Mouse (Mus musculus): ENCODE measurements around the gene Daw1. TPM values are rescaled to one million over a fixed set of nuclear protein-coding genes. Genes with fewer than 3 reads are reported as not detected.

Gene Daw1
- polyA plus RNA-seq (2016; fragmentation: Nextera tagmentation; extraction: Ambion mirVana), result not detected in 2 replicates

DNA sequence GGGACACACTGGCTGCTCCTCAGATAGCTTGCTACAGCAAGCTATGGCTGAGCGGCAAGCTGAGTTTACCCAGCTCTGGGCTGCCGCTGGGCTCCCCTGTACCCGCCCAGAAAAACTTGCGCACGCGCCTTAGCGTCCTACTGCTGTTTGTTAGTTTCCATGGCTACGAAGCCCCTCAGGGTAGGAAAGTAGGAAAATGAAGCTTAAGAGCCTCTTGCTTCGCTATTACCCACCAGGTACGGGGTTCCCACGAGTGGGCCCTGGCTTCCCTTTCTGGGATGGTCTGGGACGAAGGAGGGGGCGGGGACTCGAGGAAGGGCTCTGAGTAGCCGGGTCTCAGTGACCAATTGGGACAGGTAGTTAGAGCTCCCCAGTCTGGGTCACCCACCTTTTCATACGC, at the start of gene Daw1:
Daw1 (plus strand) TSS at position 150 of the 400 bp plus-strand sequence.
- Histone ChIP-seq H3K27ac (peak within 1 kb of the TSS; percentile 12; the same call in 1 of the 2 replicates), H3K4me3 (replicated peaks) (peak within 1 kb of the TSS; percentile 48), H3K9me3 (no peaks in the 10 kb centered on the region), H3K4me2 (peak within 1 kb of the TSS; percentile 65), H3K27me3 (no peaks in the 10 kb centered on the region; the same call in 1 of the 2 replicates), H3K9ac (replicated peaks) (peak within 1 kb of the TSS; percentile 53; the same call in 1 of the 2 replicates), H3K36me3 (no peaks in the 10 kb centered on the region), H3K4me1 (replicated peaks) (no peaks in the 10 kb centered on the region)
- WGBS, result 1% methylated on average over 16 of the region's 16 CpGs
- ATAC-seq (ENCODE audit: insufficient number of reproducible peaks, insufficient read depth, low FRiP score, low TSS enrichment, low read depth), result peak; percentile 96

DNA sequence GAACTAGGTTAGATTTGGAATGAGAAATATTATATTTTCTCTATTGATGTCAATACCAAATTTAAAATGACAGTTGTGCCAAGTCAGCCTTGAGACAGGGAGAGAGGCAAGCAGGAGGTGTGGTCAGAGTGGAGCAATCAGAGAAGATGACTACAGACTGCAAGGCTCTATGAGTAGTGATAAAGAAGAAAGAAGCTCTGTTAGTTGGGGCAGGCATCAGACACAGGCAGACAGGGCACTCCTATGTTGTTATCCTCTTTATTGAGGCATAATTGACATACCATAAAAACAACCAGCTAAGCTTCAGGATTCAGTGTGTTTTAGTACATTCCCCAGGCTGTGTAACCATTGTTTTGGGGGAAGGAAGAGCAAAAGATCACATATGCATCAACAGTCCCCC, 48.6 kb upstream of the Daw1 start:
- Histone ChIP-seq H3K9ac (replicated peaks) (no peak overlapping the region), H3K4me3 (replicated peaks) (no peak overlapping the region), H3K27me3 (no peaks in the 10 kb centered on the region), H3K9me3 (no peaks in the 10 kb centered on the region), H3K27ac (no peak overlapping the region), H3K4me2 (no peak overlapping the region), H3K36me3 (no peaks in the 10 kb centered on the region), H3K4me1 (replicated peaks) (no peaks in the 10 kb centered on the region)
- ATAC-seq (ENCODE audit: insufficient number of reproducible peaks, insufficient read depth, low FRiP score, low TSS enrichment, low read depth), result no peak

DNA sequence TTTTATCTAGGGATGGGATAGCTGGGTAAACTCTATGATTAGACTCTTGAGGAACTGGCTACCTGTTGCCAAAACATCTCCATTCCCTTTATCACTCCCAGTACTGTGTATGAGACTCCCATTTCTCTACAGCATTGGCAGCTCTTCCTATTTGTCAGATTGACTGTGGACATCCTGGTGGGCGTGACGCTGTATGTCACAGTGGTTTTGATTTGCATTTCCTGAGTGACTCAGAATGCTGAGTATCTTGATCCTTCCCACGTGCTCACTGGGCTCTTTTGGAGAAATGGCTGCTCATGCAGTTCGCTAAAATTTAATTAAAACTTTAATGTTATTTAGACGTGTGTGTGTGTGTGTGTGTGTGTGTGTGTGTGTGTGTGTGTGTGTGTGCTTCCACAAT, 47.8 kb upstream of the Daw1 start:
- no peaks in the 10 kb centered on the region for H3K27me3 ChIP-seq
- no peaks in the 10 kb centered on the region for H3K36me3 ChIP-seq
- no peak for ATAC-seq (ENCODE audit: insufficient number of reproducible peaks, insufficient read depth, low FRiP score, low TSS enrichment, low read depth)
- no peak overlapping the region for H3K9ac ChIP-seq (replicated peaks)
- no peak overlapping the region for H3K4me2 ChIP-seq
- 72% methylated on average over 5 of the region's 5 CpGs for WGBS
- no peak overlapping the region for H3K4me3 ChIP-seq (replicated peaks)
- no peak overlapping the region for H3K27ac ChIP-seq
- H3K9me3 ChIP-seq, result no peaks in the 10 kb centered on the region
- no peaks in the 10 kb centered on the region for H3K4me1 ChIP-seq (replicated peaks)

DNA sequence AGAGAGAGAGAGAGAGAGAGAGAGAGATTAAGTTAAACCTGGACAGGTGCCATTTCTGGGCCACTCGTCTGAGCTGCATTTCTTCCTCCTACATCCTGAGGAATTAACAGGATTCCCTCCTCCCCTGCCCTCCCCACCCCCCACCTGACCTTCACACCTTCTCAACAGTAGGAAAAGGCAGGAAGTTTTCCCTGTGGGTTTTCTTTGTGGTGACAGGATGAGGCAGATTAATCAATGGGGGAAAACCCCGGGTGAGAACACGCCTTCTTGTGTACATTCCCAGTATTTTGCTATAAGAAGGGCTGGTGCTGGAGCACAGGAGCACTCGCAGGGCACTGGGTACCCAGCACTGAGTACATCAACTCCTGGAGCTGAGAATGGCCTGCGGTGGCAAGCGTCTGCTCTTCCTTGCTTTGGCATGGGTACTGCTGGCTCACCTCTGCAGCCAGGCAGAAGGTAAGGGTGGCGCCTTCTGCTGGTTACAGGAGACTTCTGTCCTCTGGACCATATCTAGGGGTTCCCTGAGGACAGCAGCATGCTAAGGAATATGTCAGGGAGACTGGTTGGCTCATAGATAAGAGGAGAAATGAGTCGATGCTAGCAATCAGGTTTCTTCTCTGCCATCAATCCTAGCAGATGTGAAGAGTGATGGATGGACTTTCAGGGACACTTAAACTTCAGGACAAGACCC, 43.0 kb upstream of the Daw1 start, which contains the start of gene Ccl20:
Ccl20 (plus strand) TSS at position 320 of the 691 bp plus-strand sequence.
- WGBS, result 31% methylated on average over 8 of the region's 8 CpGs
- Histone ChIP-seq H3K4me2 (no peak within 1 kb of the TSS), H3K4me3 (replicated peaks) (no peak within 1 kb of the TSS), H3K4me1 (replicated peaks) (no peaks in the 10 kb centered on the region), H3K27ac (no peak within 1 kb of the TSS), H3K27me3 (no peaks in the 10 kb centered on the region), H3K9me3 (no peaks in the 10 kb centered on the region), H3K9ac (replicated peaks) (no peak within 1 kb of the TSS), H3K36me3 (no peaks in the 10 kb centered on the region)
- no peak for ATAC-seq (ENCODE audit: insufficient number of reproducible peaks, insufficient read depth, low FRiP score, low TSS enrichment, low read depth)

DNA sequence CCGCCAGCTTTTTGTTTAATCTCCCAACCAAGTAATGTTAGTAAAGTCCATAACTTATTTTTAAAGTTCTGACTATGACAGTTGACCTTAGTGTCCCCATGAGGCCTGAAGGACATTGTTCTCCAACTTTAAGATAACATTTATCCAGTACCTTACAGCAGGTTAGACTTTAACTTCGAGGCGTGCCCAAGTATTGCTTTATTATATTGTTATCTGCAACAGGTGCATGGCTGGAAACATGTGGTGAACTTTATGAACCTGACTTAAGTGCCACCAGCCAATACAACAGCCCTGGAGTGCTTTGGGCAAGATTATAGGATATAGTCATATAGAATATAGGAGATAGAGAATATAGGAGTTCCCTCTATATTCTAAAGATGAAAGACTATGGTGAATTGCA, 42.3 kb upstream of the Daw1 start:
- Histone ChIP-seq H3K27me3 (no peaks in the 10 kb centered on the region), H3K4me1 (replicated peaks) (no peaks in the 10 kb centered on the region), H3K27ac (no peak overlapping the region)

DNA sequence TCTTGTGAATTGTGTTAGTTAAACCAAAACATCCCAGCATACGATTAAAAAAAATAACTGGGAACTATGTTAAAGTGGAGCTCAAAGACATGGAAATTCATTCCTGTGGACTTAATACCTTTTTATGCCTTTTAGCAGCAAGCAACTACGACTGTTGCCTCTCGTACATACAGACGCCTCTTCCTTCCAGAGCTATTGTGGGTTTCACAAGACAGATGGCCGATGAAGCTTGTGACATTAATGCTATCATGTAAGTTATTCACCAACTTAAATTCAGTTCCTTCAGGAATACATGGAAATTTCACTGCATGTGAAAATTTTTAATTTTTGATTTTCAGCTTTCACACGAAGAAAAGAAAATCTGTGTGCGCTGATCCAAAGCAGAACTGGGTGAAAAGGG, 41.9 kb upstream of the Daw1 start:
- H3K9me3 ChIP-seq, result no peaks in the 10 kb centered on the region
- no peaks in the 10 kb centered on the region for H3K27me3 ChIP-seq
- H3K4me3 ChIP-seq (replicated peaks), result no peak overlapping the region
- H3K36me3 ChIP-seq, result no peaks in the 10 kb centered on the region
- H3K9ac ChIP-seq (replicated peaks), result no peak overlapping the region
- no peak for ATAC-seq (ENCODE audit: insufficient number of reproducible peaks, insufficient read depth, low FRiP score, low TSS enrichment, low read depth)
- no peak overlapping the region for H3K4me2 ChIP-seq
- H3K4me1 ChIP-seq (replicated peaks), result no peaks in the 10 kb centered on the region
- 88% methylated on average over 7 of the region's 7 CpGs for WGBS
- H3K27ac ChIP-seq, result no peak overlapping the region

More for the DNA sequence above, 42.3 kb upstream of the Daw1 start:
- Histone ChIP-seq H3K9me3 (no peaks in the 10 kb centered on the region), H3K4me2 (no peak overlapping the region), H3K36me3 (no peaks in the 10 kb centered on the region), H3K4me3 (replicated peaks) (no peak overlapping the region), H3K9ac (replicated peaks) (no peak overlapping the region)
- ATAC-seq (ENCODE audit: insufficient number of reproducible peaks, insufficient read depth, low FRiP score, low TSS enrichment, low read depth), result no peak
- WGBS, result 91% methylated on average over 3 of the region's 3 CpGs

DNA sequence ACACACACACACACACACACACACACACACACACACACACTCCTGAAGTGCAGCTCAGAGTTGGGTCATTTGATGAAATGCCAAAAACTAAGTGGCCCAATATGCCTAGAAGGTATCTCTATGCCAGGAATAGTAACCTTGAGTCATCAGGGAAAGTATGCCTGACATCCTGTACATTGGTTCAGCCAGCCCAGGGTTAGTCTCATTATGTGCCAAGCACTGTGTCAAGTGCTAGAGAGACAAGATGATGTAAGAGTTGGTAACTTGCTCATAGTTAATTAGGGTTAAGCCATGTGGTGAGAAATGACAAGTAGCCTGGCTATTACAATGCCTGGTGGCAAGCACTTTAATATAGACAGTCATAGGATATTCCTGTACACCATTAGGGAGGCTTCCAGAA, 39.6 kb upstream of the Daw1 start:
- H3K36me3 ChIP-seq, result no peaks in the 10 kb centered on the region
- no peaks in the 10 kb centered on the region for H3K4me1 ChIP-seq (replicated peaks)
- H3K4me2 ChIP-seq, result no peak overlapping the region
- no peak for ATAC-seq (ENCODE audit: insufficient number of reproducible peaks, insufficient read depth, low FRiP score, low TSS enrichment, low read depth)
- no peak overlapping the region for H3K27ac ChIP-seq
- no peaks in the 10 kb centered on the region for H3K27me3 ChIP-seq
- no peaks in the 10 kb centered on the region for H3K9me3 ChIP-seq
- no peak overlapping the region for H3K9ac ChIP-seq (replicated peaks)
- H3K4me3 ChIP-seq (replicated peaks), result no peak overlapping the region

DNA sequence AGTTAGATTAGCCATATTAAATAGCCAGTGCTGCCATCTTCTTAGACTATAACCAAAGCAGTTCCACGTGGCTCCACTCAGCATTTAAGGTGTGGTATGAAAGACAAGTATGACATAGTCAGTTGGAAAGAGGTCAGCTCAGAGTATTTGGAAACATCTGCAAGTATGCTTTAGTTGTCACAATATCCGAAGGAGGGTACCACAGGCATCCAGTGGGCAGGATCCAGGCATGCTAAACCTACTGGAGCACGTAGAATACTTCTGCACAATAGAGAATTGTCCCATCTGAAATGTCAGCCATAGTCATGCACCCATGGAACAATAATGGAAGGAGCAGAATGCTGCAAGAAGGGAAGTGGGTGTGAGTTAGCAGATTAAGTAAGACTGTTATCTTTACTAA, 39.2 kb upstream of the Daw1 start:
- no peaks in the 10 kb centered on the region for H3K36me3 ChIP-seq
- H3K4me1 ChIP-seq (replicated peaks), result no peaks in the 10 kb centered on the region
- no peak overlapping the region for H3K27ac ChIP-seq
- no peaks in the 10 kb centered on the region for H3K27me3 ChIP-seq
- no peak overlapping the region for H3K4me2 ChIP-seq
- no peaks in the 10 kb centered on the region for H3K9me3 ChIP-seq
- no peak overlapping the region for H3K9ac ChIP-seq (replicated peaks)
- no peak overlapping the region for H3K4me3 ChIP-seq (replicated peaks)
- WGBS, result 87% methylated on average over 3 of the region's 3 CpGs
- ATAC-seq (ENCODE audit: insufficient number of reproducible peaks, insufficient read depth, low FRiP score, low TSS enrichment, low read depth), result no peak

DNA sequence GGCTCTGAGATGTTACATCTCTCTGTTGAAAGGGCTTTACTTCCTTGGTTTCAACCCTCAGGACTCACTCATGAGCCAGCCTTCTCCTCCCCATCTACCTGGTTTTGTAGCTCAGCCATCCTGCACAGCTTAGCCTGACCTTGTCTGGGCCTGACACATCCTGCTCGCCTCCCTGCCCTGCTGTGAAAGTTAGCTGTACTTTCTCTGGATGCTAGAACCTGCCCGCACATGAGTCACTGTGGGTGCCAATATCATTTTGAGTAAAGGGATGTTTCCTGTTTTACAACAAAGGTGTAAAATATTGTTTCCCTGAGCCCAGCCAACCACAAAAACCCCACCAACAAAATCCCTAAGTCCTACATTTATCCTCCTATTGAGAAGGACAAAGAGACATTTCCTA, 36.4 kb upstream of the Daw1 start:
- WGBS, result 93% methylated on average over 2 of the region's 2 CpGs
- Histone ChIP-seq H3K27ac (no peak overlapping the region), H3K9ac (replicated peaks) (no peak overlapping the region), H3K9me3 (no peaks in the 10 kb centered on the region), H3K4me2 (no peak overlapping the region), H3K27me3 (no peaks in the 10 kb centered on the region), H3K36me3 (no peaks in the 10 kb centered on the region), H3K4me3 (replicated peaks) (no peak overlapping the region), H3K4me1 (replicated peaks) (no peaks in the 10 kb centered on the region)
- no peak for ATAC-seq (ENCODE audit: insufficient number of reproducible peaks, insufficient read depth, low FRiP score, low TSS enrichment, low read depth)

DNA sequence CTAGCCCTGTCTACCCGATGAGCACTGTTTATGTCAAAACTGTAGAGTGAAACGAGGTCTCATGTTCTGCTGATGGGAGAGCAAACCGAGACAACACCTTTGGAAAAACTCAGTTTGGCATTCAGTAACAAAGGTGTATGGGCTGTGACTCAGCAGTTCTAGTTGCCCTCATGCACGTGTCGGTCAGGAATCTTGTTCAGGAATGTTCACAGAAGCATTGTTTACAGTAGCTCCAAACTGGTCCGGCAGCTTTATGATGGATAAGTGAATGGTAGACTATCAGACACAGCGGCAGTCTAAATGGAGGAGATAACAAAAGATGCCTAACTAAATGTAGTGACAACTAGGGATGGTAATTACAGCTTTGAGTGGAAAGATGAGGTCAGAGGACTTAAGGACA, 23.7 kb upstream of the Daw1 start:
- no peak for ATAC-seq (ENCODE audit: insufficient number of reproducible peaks, insufficient read depth, low FRiP score, low TSS enrichment, low read depth)
- WGBS, result 75% methylated on average over 7 of the region's 7 CpGs

DNA sequence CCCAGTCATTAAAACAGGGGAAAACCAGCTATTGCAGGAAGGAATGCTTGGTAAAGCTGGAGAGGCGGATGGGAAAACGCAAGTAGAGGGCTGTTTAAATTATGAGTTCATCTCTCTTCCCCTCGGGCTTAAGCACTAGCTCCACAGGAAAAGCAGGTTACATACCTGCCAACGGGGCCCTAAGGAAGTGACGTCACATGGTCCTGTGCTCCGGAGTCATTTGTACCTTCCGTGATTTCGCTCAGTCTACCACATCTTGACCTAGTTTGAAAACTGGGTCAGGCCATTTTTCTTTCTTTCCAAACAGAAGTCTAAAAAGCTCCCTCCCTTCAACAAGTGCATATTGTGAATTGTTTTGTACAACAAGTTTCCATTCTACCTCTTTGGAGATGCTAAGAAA, 21.7 kb upstream of the Daw1 start:
- Histone ChIP-seq H3K4me2 (no peak overlapping the region), H3K27me3 (no peaks in the 10 kb centered on the region), H3K4me1 (replicated peaks) (no peaks in the 10 kb centered on the region), H3K9ac (replicated peaks) (no peak overlapping the region), H3K27ac (no peak overlapping the region), H3K36me3 (no peaks in the 10 kb centered on the region), H3K4me3 (replicated peaks) (no peak overlapping the region), H3K9me3 (no peaks in the 10 kb centered on the region)
- no peak for ATAC-seq (ENCODE audit: insufficient number of reproducible peaks, insufficient read depth, low FRiP score, low TSS enrichment, low read depth)
- 80% methylated on average over 8 of the region's 8 CpGs for WGBS

More for the DNA sequence above, 23.7 kb upstream of the Daw1 start:
- H3K27ac ChIP-seq, result no peak overlapping the region
- no peaks in the 10 kb centered on the region for H3K4me1 ChIP-seq (replicated peaks)
- H3K4me2 ChIP-seq, result no peak overlapping the region
- no peaks in the 10 kb centered on the region for H3K9me3 ChIP-seq
- H3K27me3 ChIP-seq, result no peaks in the 10 kb centered on the region
- no peak overlapping the region for H3K4me3 ChIP-seq (replicated peaks)
- H3K9ac ChIP-seq (replicated peaks), result no peak overlapping the region
- no peaks in the 10 kb centered on the region for H3K36me3 ChIP-seq

DNA sequence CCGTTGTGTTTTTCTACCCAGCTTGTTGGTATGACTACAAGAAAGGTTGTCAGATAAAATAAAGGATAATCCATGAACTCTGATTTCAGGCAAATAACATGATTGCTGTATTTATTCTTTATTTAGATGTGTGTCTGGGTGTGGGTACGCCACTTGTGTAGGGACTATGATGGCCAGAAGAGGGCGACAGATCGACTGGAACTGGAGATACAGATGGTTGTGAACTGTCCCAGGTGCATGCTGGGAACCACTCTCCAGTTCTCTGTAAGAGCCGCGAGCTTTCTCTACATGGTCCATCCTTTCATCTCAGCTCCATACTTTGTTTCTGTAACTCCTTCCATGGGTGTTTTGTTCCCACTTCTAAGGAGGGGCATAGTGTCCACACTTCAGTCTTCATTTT, 20.8 kb upstream of the Daw1 start:
- Histone ChIP-seq H3K36me3 (no peaks in the 10 kb centered on the region), H3K27ac (no peak overlapping the region), H3K4me3 (replicated peaks) (no peak overlapping the region), H3K27me3 (no peaks in the 10 kb centered on the region), H3K4me1 (replicated peaks) (no peaks in the 10 kb centered on the region), H3K4me2 (no peak overlapping the region), H3K9ac (replicated peaks) (no peak overlapping the region), H3K9me3 (no peaks in the 10 kb centered on the region)
- no peak for ATAC-seq (ENCODE audit: insufficient number of reproducible peaks, insufficient read depth, low FRiP score, low TSS enrichment, low read depth)
- WGBS, result 78% methylated on average over 6 of the region's 6 CpGs
